Mouse (Mus musculus): ENCODE data around the gene Cacna1d. TPM values are rescaled to one million over a fixed set of nuclear protein-coding genes. Genes with fewer than 3 reads are reported as not detected.

Gene Cacna1d
- polyA plus RNA-seq, 1 experiment from 2014 or later, result 1.5 TPM

DNA sequence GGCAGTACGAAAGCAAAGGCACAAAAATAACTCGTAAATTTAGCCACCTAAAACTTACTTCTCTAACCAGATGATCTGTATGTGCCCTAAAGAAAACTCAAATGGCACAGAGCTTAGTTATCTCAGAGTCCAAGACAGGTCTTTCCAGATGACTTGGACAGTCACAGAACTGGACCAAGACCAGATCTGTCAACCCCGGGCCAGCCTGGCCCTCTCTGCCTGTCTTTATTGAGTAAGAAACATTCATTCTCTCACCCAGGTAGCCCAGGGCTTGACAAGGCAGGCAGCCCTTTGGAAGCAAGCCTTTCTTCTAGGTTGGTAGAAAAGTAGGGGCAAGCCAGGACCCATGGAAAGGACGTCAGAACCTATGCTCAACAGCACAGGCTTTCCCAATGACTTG is 243.6 kb downstream of the Cacna1d start:
- Histone ChIP-seq H3K36me3 (ENCODE audit: control insufficient read depth, insufficient read depth) (no peaks in the 10 kb centered on the region), H3K9ac (ENCODE audit: low read depth, low read length) (no peak overlapping the region), H3K9me3 (ENCODE audit: control insufficient read depth) (no peaks in the 10 kb centered on the region), H3K4me3 (ENCODE audit: low read depth, low read length) (no peak overlapping the region), H3K27me3 (replicated peaks; ENCODE audit: control insufficient read depth, insufficient read depth, low read length) (no peaks in the 10 kb centered on the region), H3K27ac (ENCODE audit: low read depth, low read length) (no peak overlapping the region), H3K4me1 (replicated peaks; ENCODE audit: control insufficient read depth, insufficient read depth, low read length) (no peaks in the 10 kb centered on the region), H3K4me2 (replicated peaks; ENCODE audit: low read depth) (no peak overlapping the region)
- 80% methylated on average over 4 of the region's 4 CpGs for WGBS
- no peak for ATAC-seq
- TF ChIP-seq CTCF (IDR thresholded peaks at IDR 0.05; ENCODE audit: low read depth), result no peak

DNA sequence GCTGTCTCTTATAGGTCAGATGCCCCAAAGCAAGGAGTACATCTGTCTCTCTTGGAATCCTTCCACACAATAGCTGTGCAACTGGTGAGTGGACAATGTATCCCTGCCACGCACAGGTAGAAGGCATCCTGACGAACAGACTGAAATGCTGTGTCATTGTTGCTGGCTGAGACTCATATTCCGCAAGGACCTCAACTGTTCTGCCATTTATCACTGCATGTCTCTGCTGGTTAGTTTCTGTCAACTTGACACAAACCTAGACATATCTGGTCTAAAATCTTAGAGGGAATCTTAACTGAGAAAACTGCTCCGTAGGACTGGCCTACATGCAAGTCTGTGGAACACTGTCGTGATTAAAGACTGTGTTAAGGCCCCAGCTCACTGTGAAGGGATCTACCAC is 246.5 kb downstream of the Cacna1d start:
- Histone ChIP-seq H3K4me3 (ENCODE audit: low read depth, low read length) (no peak overlapping the region), H3K27ac (ENCODE audit: low read depth, low read length) (no peak overlapping the region), H3K9ac (ENCODE audit: low read depth, low read length) (no peak overlapping the region), H3K27me3 (replicated peaks; ENCODE audit: control insufficient read depth, insufficient read depth, low read length) (no peaks in the 10 kb centered on the region), H3K9me3 (ENCODE audit: control insufficient read depth) (no peaks in the 10 kb centered on the region), H3K4me2 (replicated peaks; ENCODE audit: low read depth) (no peak overlapping the region), H3K4me1 (replicated peaks; ENCODE audit: control insufficient read depth, insufficient read depth, low read length) (no peaks in the 10 kb centered on the region), H3K36me3 (ENCODE audit: control insufficient read depth, insufficient read depth) (no peaks in the 10 kb centered on the region)
- 86% methylated on average over 5 of the region's 5 CpGs for WGBS
- ATAC-seq, result no peak
- no peak for TF ChIP-seq CTCF (IDR thresholded peaks at IDR 0.05; ENCODE audit: low read depth)

DNA sequence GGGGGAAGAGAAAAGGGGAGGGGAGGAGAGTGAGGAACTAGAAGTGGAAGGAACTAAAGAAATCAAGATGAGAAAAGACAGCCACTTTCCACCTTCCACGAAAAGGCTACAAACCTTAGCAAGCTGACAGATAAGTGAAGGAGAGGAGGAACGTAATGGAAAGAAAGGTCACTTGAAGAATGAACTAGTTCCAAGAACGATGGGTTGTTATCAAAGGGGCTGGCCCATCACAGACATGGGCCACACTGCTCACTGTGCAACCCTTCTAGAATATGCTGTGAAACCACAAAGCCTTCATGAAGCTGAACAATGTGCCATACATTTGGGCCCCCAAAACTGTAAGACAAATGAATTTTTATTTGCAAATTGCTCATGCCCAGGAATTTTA is 248.4 kb downstream of the Cacna1d start:
- Histone ChIP-seq H3K27ac (ENCODE audit: low read depth, low read length) (no peak overlapping the region), H3K9me3 (ENCODE audit: control insufficient read depth) (no peaks in the 10 kb centered on the region), H3K4me3 (ENCODE audit: low read depth, low read length) (no peak overlapping the region), H3K9ac (ENCODE audit: low read depth, low read length) (no peak overlapping the region), H3K4me2 (replicated peaks; ENCODE audit: low read depth) (no peak overlapping the region), H3K36me3 (ENCODE audit: control insufficient read depth, insufficient read depth) (no peaks in the 10 kb centered on the region), H3K27me3 (replicated peaks; ENCODE audit: control insufficient read depth, insufficient read depth, low read length) (no peaks in the 10 kb centered on the region), H3K4me1 (replicated peaks; ENCODE audit: control insufficient read depth, insufficient read depth, low read length) (no peaks in the 10 kb centered on the region)
- TF ChIP-seq CTCF (IDR thresholded peaks at IDR 0.05; ENCODE audit: low read depth), result no peak
- WGBS, result 80% methylated on average over 3 of the region's 3 CpGs
- no peak for ATAC-seq

DNA sequence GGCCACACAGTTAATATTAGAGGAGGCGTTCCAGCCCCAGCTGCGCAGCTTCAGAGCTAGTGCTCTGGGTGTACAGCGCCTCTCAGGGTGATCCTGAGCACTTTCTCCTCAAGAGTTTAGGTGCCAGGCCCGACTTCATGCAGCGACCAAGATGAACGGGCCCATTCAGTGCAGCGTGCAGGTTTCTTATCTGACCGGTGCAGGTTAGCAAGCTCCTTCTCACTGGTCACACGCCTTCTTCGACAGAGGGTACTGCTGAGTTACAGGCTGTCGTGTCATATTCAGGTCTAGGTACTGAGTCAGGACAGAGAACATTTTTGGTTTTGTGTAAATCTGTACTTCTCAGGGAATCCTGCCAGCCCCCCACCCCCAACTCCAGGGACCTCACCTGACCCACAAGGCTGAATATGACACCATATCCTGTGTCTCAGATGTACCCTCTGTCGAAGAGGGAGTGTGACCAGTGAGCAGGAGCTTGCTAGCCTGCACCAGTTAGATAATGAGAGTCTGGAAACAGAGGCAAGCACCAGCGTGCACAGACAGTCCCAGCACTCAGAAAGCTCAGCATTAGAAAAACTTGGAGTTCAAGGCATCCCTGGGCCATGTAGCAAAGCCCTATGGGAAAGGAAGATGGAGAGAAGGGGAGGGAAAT is 249.0 kb downstream of the Cacna1d start:
- no peaks in the 10 kb centered on the region for H3K27me3 ChIP-seq (replicated peaks; ENCODE audit: control insufficient read depth, insufficient read depth, low read length)
- H3K4me3 ChIP-seq (ENCODE audit: low read depth, low read length), result no peak overlapping the region
- no peak overlapping the region for H3K9ac ChIP-seq (ENCODE audit: low read depth, low read length)
- H3K27ac ChIP-seq (ENCODE audit: low read depth, low read length), result no peak overlapping the region
- H3K4me1 ChIP-seq (replicated peaks; ENCODE audit: control insufficient read depth, insufficient read depth, low read length), result no peaks in the 10 kb centered on the region
- H3K36me3 ChIP-seq (ENCODE audit: control insufficient read depth, insufficient read depth), result no peaks in the 10 kb centered on the region
- H3K9me3 ChIP-seq (ENCODE audit: control insufficient read depth), result no peaks in the 10 kb centered on the region
- TF ChIP-seq CTCF (IDR thresholded peaks at IDR 0.05; ENCODE audit: low read depth), result no peak
- ATAC-seq, result no peak
- 86% methylated on average over 13 of the region's 13 CpGs for WGBS
- H3K4me2 ChIP-seq (replicated peaks; ENCODE audit: low read depth), result no peak overlapping the region

DNA sequence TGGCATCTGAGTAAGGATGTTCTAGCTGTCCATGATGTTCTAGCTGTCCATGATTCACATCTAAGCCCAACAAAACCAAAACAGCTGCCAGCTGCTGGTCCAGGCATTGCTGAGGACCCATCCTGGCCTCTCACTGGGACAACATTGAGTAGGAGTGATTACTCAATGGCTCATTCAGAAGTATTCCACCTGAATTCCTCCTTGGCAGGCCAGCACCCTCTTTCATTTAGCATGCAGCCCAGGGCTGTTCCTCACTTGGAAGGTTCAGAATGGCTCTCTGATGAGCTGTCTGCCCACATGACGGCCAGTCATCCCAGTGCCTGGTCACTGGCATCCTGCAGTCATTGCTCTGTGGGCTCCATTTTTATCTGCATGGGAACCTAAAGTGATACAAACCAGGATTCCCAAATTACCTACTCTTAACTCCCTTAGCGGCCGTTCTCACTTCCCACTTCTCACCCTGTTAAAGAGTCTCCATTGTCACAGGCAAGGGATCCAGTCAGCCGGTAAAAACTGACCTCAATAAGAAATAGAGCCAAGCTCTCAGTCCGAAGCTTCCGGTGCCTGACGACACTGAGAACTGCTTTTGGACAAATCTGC is 250.2 kb downstream of the Cacna1d start:
- Histone ChIP-seq H3K4me2 (replicated peaks; ENCODE audit: low read depth) (no peak overlapping the region), H3K9me3 (ENCODE audit: control insufficient read depth) (no peaks in the 10 kb centered on the region), H3K9ac (ENCODE audit: low read depth, low read length) (no peak overlapping the region), H3K4me3 (ENCODE audit: low read depth, low read length) (no peak overlapping the region), H3K27ac (ENCODE audit: low read depth, low read length) (no peak overlapping the region), H3K4me1 (replicated peaks; ENCODE audit: control insufficient read depth, insufficient read depth, low read length) (no peaks in the 10 kb centered on the region), H3K36me3 (ENCODE audit: control insufficient read depth, insufficient read depth) (no peaks in the 10 kb centered on the region), H3K27me3 (replicated peaks; ENCODE audit: control insufficient read depth, insufficient read depth, low read length) (no peaks in the 10 kb centered on the region)
- 86% methylated on average over 7 of the region's 7 CpGs for WGBS
- ATAC-seq, result no peak
- TF ChIP-seq CTCF (IDR thresholded peaks at IDR 0.05; ENCODE audit: low read depth), result no peak

DNA sequence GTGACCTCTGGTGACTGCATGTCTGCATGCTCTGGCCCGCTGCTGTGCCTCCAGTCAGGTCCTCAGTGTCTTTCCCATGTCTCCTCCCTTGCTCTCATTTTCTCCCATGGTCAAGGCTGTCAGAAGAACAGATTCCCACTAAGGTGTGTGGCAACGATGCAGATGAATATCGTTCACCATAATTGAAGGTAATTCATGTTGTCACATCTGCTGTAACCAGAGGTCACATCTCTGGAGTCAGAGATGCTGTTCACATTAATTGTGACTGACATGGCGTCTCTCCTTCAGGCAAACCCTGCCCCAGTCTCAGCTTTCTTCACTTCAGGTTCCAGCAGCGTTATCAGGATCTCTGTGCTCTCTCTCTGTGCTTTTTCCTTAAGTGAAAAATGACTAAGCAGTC is 252.4 kb downstream of the Cacna1d start:
- no peaks in the 10 kb centered on the region for H3K27me3 ChIP-seq (replicated peaks; ENCODE audit: control insufficient read depth, insufficient read depth, low read length)
- no peak for ATAC-seq
- H3K9ac ChIP-seq (ENCODE audit: low read depth, low read length), result no peak overlapping the region
- H3K4me2 ChIP-seq (replicated peaks; ENCODE audit: low read depth), result no peak overlapping the region
- 89% methylated on average over 5 of the region's 5 CpGs for WGBS
- no peak overlapping the region for H3K27ac ChIP-seq (ENCODE audit: low read depth, low read length)
- H3K4me1 ChIP-seq (replicated peaks; ENCODE audit: control insufficient read depth, insufficient read depth, low read length), result no peaks in the 10 kb centered on the region
- no peaks in the 10 kb centered on the region for H3K36me3 ChIP-seq (ENCODE audit: control insufficient read depth, insufficient read depth)
- H3K4me3 ChIP-seq (ENCODE audit: low read depth, low read length), result no peak overlapping the region
- TF ChIP-seq CTCF (IDR thresholded peaks at IDR 0.05; ENCODE audit: low read depth), result no peak
- H3K9me3 ChIP-seq (ENCODE audit: control insufficient read depth), result no peaks in the 10 kb centered on the region

All from intestine, postnatal 0 days (tissue).